In genomic region chr10:77357957-77358356, GRCm38 (mm10) we compare ENCODE assay signal across 16 mouse cellular contexts.
DNase-seq lines count a peak whose midpoint lies in the region; ATAC-seq and TF ChIP-seq lines count a peak whose summit lies in the region.
"Had no signal": no experiment of that assay in that cellular context is flagged by ENCODE, and none has a peak within 500 bp of the region (broad histone marks: within the 10 kb centered on the region; RNA-seq: fewer than 3 reads in every experiment).

No protein-coding gene starts in this region.

- DNase-seq in adrenal gland, postnatal 10 days: peak; percentile 17
- DNase-seq in adrenal gland, postnatal 4 days (ENCODE audit: low spot score in 2 of 2): no peak
- no peak for DNase-seq in hindbrain, postnatal 0 days (ENCODE audit: low spot score)
- DNase-seq in hindbrain, embryonic 11.5 days (ENCODE audit: low spot score): no peak
- DNase-seq in liver, embryonic 14.5 days (ENCODE audit: low read depth in 3 of 3, low spot score in 3 of 3): no peak
- no peak for DNase-seq in liver, embryonic 11.5 days (ENCODE audit: low spot score)
- peak; percentile 50 for DNase-seq in adipocyte (ENCODE audit: low spot score)
- no peak for DNase-seq in frontal cortex, adult 2 months (ENCODE audit: extremely low spot score in 1 of 2, low spot score in 1 of 2)
- DNase-seq: cerebellum, adult 18-20 months; lung, postnatal 14 days had no signal

- no peaks in the 10 kb centered on the region for H3K27me3 ChIP-seq in hindbrain, postnatal 0 days (ENCODE audit: insufficient read depth, low read length)
- no peaks in the 10 kb centered on the region for H3K27me3 ChIP-seq in hindbrain, embryonic 11.5 days (ENCODE audit: control insufficient read depth, insufficient read depth, low read length)
- no peaks in the 10 kb centered on the region for H3K27me3 ChIP-seq in liver, embryonic 14.5 days (ENCODE audit: control insufficient read depth, insufficient read depth, low read length)
- H3K27me3 ChIP-seq in liver, embryonic 11.5 days (replicated peaks; ENCODE audit: control insufficient read depth, insufficient read depth, low read length): no peaks in the 10 kb centered on the region
- H3K27me3 ChIP-seq: embryonic facial prominence, embryonic 15.5 days; forebrain, embryonic 13.5 days; heart, embryonic 12.5 days; intestine, embryonic 15.5 days; limb, embryonic 13.5 days had no signal

- no peaks in the 10 kb centered on the region for H3K9me3 ChIP-seq in hindbrain, postnatal 0 days (ENCODE audit: low read length)
- H3K9me3 ChIP-seq in hindbrain, embryonic 11.5 days (ENCODE audit: control insufficient read depth, low read length): no peaks in the 10 kb centered on the region
- no peaks in the 10 kb centered on the region for H3K9me3 ChIP-seq in liver, embryonic 14.5 days (ENCODE audit: control insufficient read depth, low read length)
- H3K9me3 ChIP-seq in liver, embryonic 11.5 days (ENCODE audit: control insufficient read depth, low read length): no peaks in the 10 kb centered on the region
- H3K9me3 ChIP-seq: embryonic facial prominence, embryonic 15.5 days; forebrain, embryonic 13.5 days; heart, embryonic 12.5 days; hindbrain, embryonic 10.5 days; intestine, embryonic 15.5 days; limb, embryonic 13.5 days had no signal

- no peak overlapping the region for H3K4me2 ChIP-seq in hindbrain, postnatal 0 days (ENCODE audit: low read depth, low read length)
- H3K4me2 ChIP-seq in hindbrain, embryonic 11.5 days (replicated peaks; ENCODE audit: low read depth, low read length): no peak overlapping the region
- no peak overlapping the region for H3K4me2 ChIP-seq in liver, embryonic 14.5 days (ENCODE audit: low read depth)
- no peak overlapping the region for H3K4me2 ChIP-seq in liver, embryonic 11.5 days
- H3K4me2 ChIP-seq: embryonic facial prominence, embryonic 15.5 days; forebrain, embryonic 13.5 days; heart, embryonic 12.5 days; intestine, embryonic 15.5 days; limb, embryonic 13.5 days had no signal

- H3K27ac ChIP-seq in hindbrain, postnatal 0 days: no peak overlapping the region
- no peak overlapping the region for H3K27ac ChIP-seq in hindbrain, embryonic 11.5 days (ENCODE audit: low read depth, low read length)
- no peak overlapping the region for H3K27ac ChIP-seq in liver, embryonic 14.5 days
- no peak overlapping the region for H3K27ac ChIP-seq in liver, embryonic 11.5 days (ENCODE audit: low read depth, low read length)
- H3K27ac ChIP-seq: embryonic facial prominence, embryonic 15.5 days; forebrain, embryonic 13.5 days; hindbrain, embryonic 10.5 days; intestine, embryonic 15.5 days; limb, embryonic 13.5 days had no signal

- H3K4me3 ChIP-seq in hindbrain, postnatal 0 days (ENCODE audit: low read length): no peak overlapping the region
- H3K4me3 ChIP-seq in hindbrain, embryonic 11.5 days (ENCODE audit: low read depth, low read length): no peak overlapping the region
- H3K4me3 ChIP-seq in liver, embryonic 14.5 days (ENCODE audit: insufficient read depth in 1 of 2, low read depth in 2 of 2, low read length in 2 of 2): no peak overlapping the region
- no peak overlapping the region for H3K4me3 ChIP-seq in liver, embryonic 11.5 days (ENCODE audit: low read depth, low read length)
- H3K4me3 ChIP-seq: embryonic facial prominence, embryonic 15.5 days; forebrain, embryonic 13.5 days; heart, embryonic 12.5 days; hindbrain, embryonic 10.5 days; intestine, embryonic 15.5 days; limb, embryonic 13.5 days had no signal

- TF ChIP-seq CTCF in hindbrain, postnatal 0 days (IDR thresholded peaks at IDR 0.05; ENCODE audit: low read depth): peak; percentile 26
- peak; percentile 25; the same call in 1 of the 2 replicates for TF ChIP-seq CTCF in liver, embryonic 14.5 days (IDR thresholded peaks at IDR 0.05; ENCODE audit: low read depth)

- H3K9ac ChIP-seq in hindbrain, postnatal 0 days (replicated peaks; ENCODE audit: low read length): no peak overlapping the region
- H3K9ac ChIP-seq in hindbrain, embryonic 11.5 days (ENCODE audit: low read depth, low read length): no peak overlapping the region
- no peak overlapping the region for H3K9ac ChIP-seq in liver, embryonic 14.5 days (replicated peaks)
- H3K9ac ChIP-seq in liver, embryonic 11.5 days (ENCODE audit: low read depth, low read length): no peak overlapping the region
- H3K9ac ChIP-seq: embryonic facial prominence, embryonic 15.5 days; forebrain, embryonic 13.5 days; heart, embryonic 12.5 days; intestine, embryonic 15.5 days had no signal

- no peak for TF ChIP-seq EP300 in liver, embryonic 14.5 days (IDR thresholded peaks at IDR 0.05; ENCODE audit: low read depth)

- no peaks in the 10 kb centered on the region; the same call in 1 of the 2 replicates for H3K36me3 ChIP-seq in hindbrain, postnatal 0 days (ENCODE audit: insufficient read depth, low read length)
- H3K36me3 ChIP-seq in hindbrain, embryonic 11.5 days (ENCODE audit: control insufficient read depth, insufficient read depth, low read length): no peaks in the 10 kb centered on the region
- H3K36me3 ChIP-seq in liver, embryonic 14.5 days (replicated peaks; ENCODE audit: control insufficient read depth, insufficient read depth, low read depth): no peaks in the 10 kb centered on the region
- H3K36me3 ChIP-seq in liver, embryonic 11.5 days (ENCODE audit: control insufficient read depth, insufficient read depth, low read length): no peaks in the 10 kb centered on the region
- H3K36me3 ChIP-seq: embryonic facial prominence, embryonic 15.5 days; hindbrain, embryonic 10.5 days; intestine, embryonic 15.5 days; limb, embryonic 13.5 days had no signal

- no peak for ATAC-seq in hindbrain, postnatal 0 days
- no peak for ATAC-seq in hindbrain, embryonic 11.5 days (ENCODE audit: low FRiP score)
- no peak for ATAC-seq in liver, embryonic 14.5 days (ENCODE audit: insufficient read depth)
- no peak for ATAC-seq in liver, embryonic 11.5 days (replicated peaks; ENCODE audit: low FRiP score)
- ATAC-seq: forebrain, embryonic 13.5 days; intestine, embryonic 15.5 days had no signal

- H3K4me1 ChIP-seq in hindbrain, postnatal 0 days (ENCODE audit: insufficient read depth, low read length): no peaks in the 10 kb centered on the region
- no peaks in the 10 kb centered on the region for H3K4me1 ChIP-seq in hindbrain, embryonic 11.5 days (replicated peaks; ENCODE audit: control insufficient read depth, insufficient read depth, low read length)
- no peaks in the 10 kb centered on the region for H3K4me1 ChIP-seq in liver, embryonic 14.5 days (replicated peaks; ENCODE audit: control insufficient read depth in 2 of 2, insufficient read depth in 2 of 2, low read length in 1 of 2)
- no peaks in the 10 kb centered on the region for H3K4me1 ChIP-seq in liver, embryonic 11.5 days (replicated peaks; ENCODE audit: control insufficient read depth, insufficient read depth, low read length)
- H3K4me1 ChIP-seq: embryonic facial prominence, embryonic 15.5 days; forebrain, embryonic 13.5 days; hindbrain, embryonic 10.5 days; intestine, embryonic 15.5 days had no signal

- WGBS in hindbrain, postnatal 0 days: 86% methylated on average over 6 of the region's 6 CpGs
- 90% methylated on average over 6 of the region's 6 CpGs for WGBS in hindbrain, embryonic 11.5 days
- 63% methylated on average over 6 of the region's 6 CpGs for WGBS in liver, embryonic 14.5 days (ENCODE audit: insufficient replicate concordance)
- 82% methylated on average over 6 of the region's 6 CpGs for WGBS in liver, embryonic 11.5 days

Comparison
In these comparisons a context has a peak if more than half of its experiments do, and no peak if none do; other contexts are left out.
1. DNase-seq: peak in adrenal gland, postnatal 10 days (single experiment) and adipocyte (single experiment); none in adrenal gland, postnatal 4 days (0 of 2), hindbrain, postnatal 0 days (single experiment), hindbrain, embryonic 11.5 days (single experiment), liver, embryonic 14.5 days (0 of 3), liver, embryonic 11.5 days (single experiment) and frontal cortex, adult 2 months (0 of 2).